Mouse (Mus musculus): ENCODE results near the gene Bcl7b. TPM values are rescaled to one million over a fixed set of nuclear protein-coding genes. Genes with fewer than 3 reads are reported as not detected.

Gene Bcl7b
- polyA plus RNA-seq (2021; fragmentation: Nextera tagmentation) = 78.1 and 83.6 TPM in 2 replicates
- long read RNA-seq, experiment 1, transcript Bcl7b-201 (6 exons, 1,758 nt) = major isoform, 148 of 174 reads
- long read RNA-seq, experiment 1, partial matches to known transcripts = 3 of 174 reads
- long read RNA-seq, experiment 1, other reads (novel, unspliced or antisense) = 20 of 174 reads
- long read RNA-seq, experiment 2, transcript Bcl7b-201 (6 exons, 1,758 nt) = major isoform, 479 of 487 reads
- long read RNA-seq, experiment 2, partial matches to known transcripts = 0 of 487 reads
- long read RNA-seq, experiment 2, other reads (novel, unspliced or antisense) = 8 of 487 reads

GRCm38 (mm10) chr5:135168063-135169062, at the start of gene Bcl7b:
Gene Bcl7b, plus strand, starts transcription at chr5:135168283.

DNA sequence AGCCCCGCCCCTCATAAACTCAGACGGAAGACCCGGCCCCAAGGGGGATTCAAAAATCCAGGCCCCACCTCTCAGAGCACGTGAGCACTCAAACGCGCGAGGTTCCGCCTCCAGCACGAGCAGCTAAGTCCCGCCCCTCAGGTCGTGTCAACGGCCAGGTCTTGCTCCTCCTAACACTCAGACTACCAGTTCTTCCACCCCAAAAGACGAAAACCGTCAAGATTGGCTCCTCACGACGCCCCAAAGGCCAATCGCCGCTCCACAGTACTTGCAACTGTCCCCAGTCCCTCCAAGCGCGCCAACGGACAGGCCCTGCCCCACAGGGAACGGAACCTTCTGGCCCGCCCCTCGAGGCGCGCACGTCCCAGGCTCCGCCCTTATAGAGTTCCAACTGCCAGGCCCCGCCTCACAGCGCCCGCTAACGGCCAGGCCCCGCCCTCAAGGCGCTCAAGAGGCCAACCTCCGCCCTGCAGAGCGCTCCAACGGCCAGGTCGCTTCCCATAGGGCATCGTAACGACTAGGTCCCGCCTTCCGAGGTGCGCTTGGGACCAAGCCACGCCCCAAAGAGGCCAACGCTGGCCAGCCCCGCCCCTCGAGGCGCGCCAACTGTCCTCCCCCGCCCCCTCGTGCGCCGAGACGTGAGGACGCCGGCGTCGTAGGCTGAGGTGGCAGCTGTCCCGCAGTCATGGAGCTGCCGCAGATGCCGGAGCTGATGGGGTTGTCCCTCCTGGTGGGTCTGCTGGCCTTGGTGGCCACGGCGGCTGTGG, 18.8 kb upstream of the Bcl7b start, which contains the start of gene Tbl2:
Gene Tbl2 (plus strand): TSS at position 605 of the 767 bp plus-strand sequence.

DNA sequence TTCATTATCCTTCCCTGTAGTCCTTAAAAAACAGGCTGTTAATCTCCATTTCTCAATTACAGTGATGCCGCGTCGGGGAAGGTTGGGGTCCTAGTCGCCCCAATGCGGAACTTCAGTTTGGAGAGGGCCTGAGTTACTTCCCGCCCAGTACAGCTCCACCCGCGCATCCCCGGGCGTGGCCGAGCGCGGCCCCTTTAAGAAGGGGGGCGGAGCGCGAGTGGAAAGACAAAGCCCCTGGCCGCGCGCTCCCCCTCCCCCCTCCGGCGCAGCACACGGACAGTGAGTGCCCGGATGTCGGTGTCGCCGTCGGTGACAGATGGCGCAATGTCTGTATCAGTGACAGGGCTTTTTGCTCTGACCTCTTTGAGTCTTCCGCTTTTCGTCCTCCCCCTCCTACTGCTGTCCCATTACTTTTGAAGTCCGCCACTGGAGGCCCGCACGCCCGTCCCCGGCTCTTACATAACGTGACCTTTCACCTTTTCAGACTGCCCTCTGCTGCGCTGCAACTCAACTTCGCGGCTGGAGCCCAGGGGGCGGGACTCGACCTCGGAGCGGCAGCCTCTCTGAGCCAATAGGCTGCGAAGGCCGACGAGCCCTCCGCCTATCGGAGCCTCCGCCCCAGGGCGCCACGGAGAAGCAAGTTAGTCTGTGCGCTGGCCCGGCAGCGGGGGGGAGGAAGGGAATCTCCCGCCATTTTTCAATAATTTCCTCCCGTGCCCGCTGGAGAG, 18.7 kb downstream of the Bcl7b start, which contains the start of gene Baz1b:
Gene Baz1b (plus strand): TSS at position 644 of the 728 bp plus-strand sequence.

Small RNAs within 50 kb of the gene (microRNA-seq; reads per million reads assigned to microRNA genes)
- not detected for gene Gm25315

Other genes with a start within 250 kb of the Bcl7b start
- gene Mettl27, start 235.9 kb upstream of the Bcl7b start, polyA plus RNA-seq (2021; fragmentation: Nextera tagmentation) = 6.6 and 7.0 TPM in 2 replicates
- gene Cldn4, start 221.3 kb upstream of the Bcl7b start, polyA plus RNA-seq (2021; fragmentation: Nextera tagmentation) = not detected in 2 replicates
- 1.6 and 5.9 TPM in 2 replicates for gene Cldn3, start 182.1 kb upstream of the Bcl7b start, polyA plus RNA-seq (2021; fragmentation: Nextera tagmentation)
- gene Abhd11, start 159.1 kb upstream of the Bcl7b start, polyA plus RNA-seq (2021; fragmentation: Nextera tagmentation) = 42.2 and 48.0 TPM in 2 replicates
- gene Stx1a, start 144.8 kb upstream of the Bcl7b start, polyA plus RNA-seq (2021; fragmentation: Nextera tagmentation) = 77.2 and 94.5 TPM in 2 replicates
- 71.9 and 91.8 TPM in 2 replicates for gene Dnajc30, start 104.1 kb upstream of the Bcl7b start, polyA plus RNA-seq (2021; fragmentation: Nextera tagmentation)
- gene Bud23, start 103.3 kb upstream of the Bcl7b start, polyA plus RNA-seq (2021; fragmentation: Nextera tagmentation) = 47.5 and 49.2 TPM in 2 replicates
- 2.4 and 3.7 TPM in 2 replicates for gene Vps37d, start 90.0 kb upstream of the Bcl7b start, polyA plus RNA-seq (2021; fragmentation: Nextera tagmentation)
- 0.26 and 0.29 TPM in 2 replicates for gene Mlxipl, start 78.4 kb upstream of the Bcl7b start, polyA plus RNA-seq (2021; fragmentation: Nextera tagmentation)
- 17.6 and 17.9 TPM in 2 replicates for gene Tbl2, start 18.6 kb upstream of the Bcl7b start, polyA plus RNA-seq (2021; fragmentation: Nextera tagmentation)
- gene Baz1b, start 19.0 kb downstream of the Bcl7b start, polyA plus RNA-seq (2021; fragmentation: Nextera tagmentation) = 10.4 and 12.0 TPM in 2 replicates
- gene Fzd9, start 82.9 kb downstream of the Bcl7b start, polyA plus RNA-seq (2021; fragmentation: Nextera tagmentation) = 4.5 and 8.4 TPM in 2 replicates
- gene Fkbp6, start 181.8 kb downstream of the Bcl7b start, polyA plus RNA-seq (2021; fragmentation: Nextera tagmentation) = 0.18 TPM in 2 replicates
- not detected in 2 replicates for gene Trim50, start 185.0 kb downstream of the Bcl7b start, polyA plus RNA-seq (2021; fragmentation: Nextera tagmentation)
- gene Nsun5, start 201.7 kb downstream of the Bcl7b start, polyA plus RNA-seq (2021; fragmentation: Nextera tagmentation) = 8.5 and 8.6 TPM in 2 replicates
- gene Pom121, start 226.3 kb downstream of the Bcl7b start, polyA plus RNA-seq (2021; fragmentation: Nextera tagmentation) = 7.2 and 7.4 TPM in 2 replicates

All from layer of hippocampus, adult 6 months (tissue).